14 mouse cellular contexts compared by ENCODE assay signal in the genomic region with DNA sequence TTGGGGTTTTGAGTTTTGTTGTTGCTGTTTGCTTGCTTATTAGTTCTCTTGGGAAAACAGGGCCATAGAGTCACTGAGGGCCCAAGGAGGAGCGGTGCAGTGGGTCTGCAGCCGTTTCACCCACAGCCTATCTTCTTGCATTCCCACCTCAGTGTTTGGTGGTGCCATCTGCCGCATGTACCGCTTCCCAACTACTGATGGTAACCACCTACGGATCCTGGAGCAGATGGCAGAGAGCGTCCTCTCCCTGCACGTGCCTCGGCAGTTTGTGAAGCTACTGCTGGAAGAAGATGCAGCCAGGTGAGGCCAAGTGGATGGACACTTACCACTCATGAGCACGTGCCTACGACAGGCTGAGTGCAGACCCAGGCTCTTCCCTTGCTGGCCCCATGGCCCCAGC.
DNase-seq lines count a peak whose midpoint lies in the region; ATAC-seq and TF ChIP-seq lines count a peak whose summit lies in the region.
"Had no signal": no experiment of that assay in that cellular context is flagged by ENCODE, and none has a peak within 500 bp of the region (broad histone marks: within the 10 kb centered on the region; RNA-seq: fewer than 3 reads in every experiment).

No protein-coding gene starts in this region.

- H3K27ac ChIP-seq in layer of hippocampus, adult 2 months: peak overlapping the region; percentile 83
- H3K27ac ChIP-seq: forebrain, embryonic 15.5 days; kidney, postnatal 0 days had no signal

- ATAC-seq in granulocyte monocyte progenitor cell, adult 5-6 weeks (replicated peaks; ENCODE audit: poor library complexity, severe bottlenecking): no peak
- ATAC-seq: forebrain, embryonic 15.5 days had no signal

- TF ChIP-seq CTCF in layer of hippocampus, adult 2 months (conservative IDR thresholded peaks at IDR 0.05): no peak

- no peak overlapping the region for H3K4me3 ChIP-seq in layer of hippocampus, adult 2 months
- H3K4me3 ChIP-seq: forebrain, embryonic 15.5 days; megakaryocyte, embryonic 14.5 days had no signal

- DNase-seq in cerebellum, adult 18-20 months: peak; percentile 64 to 75
- DNase-seq in cerebellum, adult 9-11 months: peak; percentile 77
- DNase-seq in layer of hippocampus, adult 2 months (ENCODE audit: low spot score in 2 of 2): peak; percentile 66 to 76
- peak; percentile 76 to 80 for DNase-seq in right cerebral cortex, adult 2 months (ENCODE audit: low spot score in 2 of 2)
- no peak for DNase-seq in kidney, postnatal 14 days
- no peak for DNase-seq in lung, postnatal 36 days
- DNase-seq: adrenal gland, postnatal 14 days; heart, adult 18-20 months; heart, postnatal 14 days; lung, adult 18-20 months had no signal

Comparison
In these comparisons a context has a peak if more than half of its experiments do, and no peak if none do; other contexts are left out.
1. DNase-seq: peak in cerebellum, adult 18-20 months (2 of 2), cerebellum, adult 9-11 months (single experiment), layer of hippocampus, adult 2 months (2 of 2) and right cerebral cortex, adult 2 months (2 of 2); none in kidney, postnatal 14 days (single experiment) and lung, postnatal 36 days (single experiment).